Mouse (Mus musculus): ENCODE data around the gene Wnt8b. TPM values are rescaled to one million over a fixed set of nuclear protein-coding genes. Genes with fewer than 3 reads are reported as not detected.

Gene Wnt8b
- total RNA-seq, 1 experiment, result 0.27 TPM

- peaks cover 0 to 4% of the 10 kb centered on the region in 2 experiments; a peak in 1 of 4 replicates for H3K4me1 ChIP-seq (ENCODE audit: control insufficient read depth in 2 of 2, insufficient read depth in 2 of 2, low read length in 2 of 2, poor library complexity in 1 of 2)
- no peak for TF ChIP-seq ZNF384 (IDR thresholded peaks at IDR 0.05; ENCODE audit: low read depth, low read length)
- TF ChIP-seq MAFK (IDR thresholded peaks at IDR 0.05; ENCODE audit: insufficient read depth, low read depth, low read length), result no peak
- peak; percentile 77; the same call in 1 of the 2 replicates for TF ChIP-seq HCFC1 (IDR thresholded peaks at IDR 0.05; ENCODE audit: borderline replicate concordance, insufficient read depth, low read length)
- no peaks in the 10 kb centered on the region for H3K9me3 ChIP-seq (ENCODE audit: control insufficient read depth, insufficient read depth, low read depth, low read length)
- H3K36me3 ChIP-seq (ENCODE audit: control insufficient read depth, insufficient read depth, low read length, poor library complexity, severe bottlenecking), result peaks cover 27% of the 10 kb centered on the region
- in situ Hi-C loops (cut with MboI; ENCODE audit: low sequenced_read_pairs in 2 of 2, unreplicated experiment in 2 of 2), result no loop called here
- no peak within 1 kb of the TSS for H3K27ac ChIP-seq (ENCODE audit: insufficient read depth, low read depth, low read length, poor library complexity, severe bottlenecking)
- peak within 1 kb of the TSS; percentile 97 for H3K9ac ChIP-seq (ENCODE audit: insufficient read depth, low read depth, low read length, poor library complexity, severe bottlenecking)
- peak; percentile 90 for DNase-seq (ENCODE audit: low read depth, low spot score)
- peak within 1 kb of the TSS; percentile 89 to 100 for H3K4me3 ChIP-seq (ENCODE audit: insufficient read depth in 1 of 2, low read depth in 1 of 2, low read length in 2 of 2, poor library complexity in 1 of 2, severe bottlenecking in 1 of 2)
Measured at GRCm38 (mm10) chr19:44554861-44555590, 61.8 kb downstream of the Wnt8b start, which contains the start of gene Ndufb8. TSS of gene Ndufb8 (minus strand) at chr19:44555440.

- in situ Hi-C loops (cut with MboI; ENCODE audit: low sequenced_read_pairs in 2 of 2, unreplicated experiment in 2 of 2), result no loop called here
Measured at GRCm38 (mm10) chr19:44562652-44563206, 69.5 kb downstream of the Wnt8b start, which contains the start of gene Hif1an. TSS of gene Hif1an (plus strand) at chr19:44562850.

More at GRCm38 (mm10) chr19:44562652-44563206, 69.5 kb downstream of the Wnt8b start, which contains the start of gene Hif1an:
- Histone ChIP-seq H3K9me3 (ENCODE audit: control insufficient read depth, insufficient read depth, low read depth, low read length) (no peaks in the 10 kb centered on the region), H3K27ac (ENCODE audit: insufficient read depth, low read depth, low read length, poor library complexity, severe bottlenecking) (no peak within 1 kb of the TSS), H3K36me3 (ENCODE audit: control insufficient read depth, insufficient read depth, low read length, poor library complexity, severe bottlenecking) (peaks cover 16% of the 10 kb centered on the region), H3K9ac (ENCODE audit: insufficient read depth, low read depth, low read length, poor library complexity, severe bottlenecking) (peak within 1 kb of the TSS; percentile 95), H3K4me3 (ENCODE audit: insufficient read depth in 1 of 2, low read depth in 1 of 2, low read length in 2 of 2, poor library complexity in 1 of 2, severe bottlenecking in 1 of 2) (peak within 1 kb of the TSS; percentile 91 to 96), H3K4me1 (ENCODE audit: control insufficient read depth in 2 of 2, insufficient read depth in 2 of 2, low read length in 2 of 2, poor library complexity in 1 of 2) (peaks cover 0 to 2% of the 10 kb centered on the region in 2 experiments; a peak in 1 of 4 replicates)
- peak; percentile 75 for TF ChIP-seq HCFC1 (IDR thresholded peaks at IDR 0.05; ENCODE audit: borderline replicate concordance, insufficient read depth, low read length)
- TF ChIP-seq CHD2 (IDR thresholded peaks at IDR 0.05; ENCODE audit: low read depth, low read length), result no peak
- DNase-seq (ENCODE audit: low read depth, low spot score), result peak; percentile 96

Other genes starting within 250 kb of the Wnt8b start
- gene Scd2, start 199.8 kb upstream of the Wnt8b start, total RNA-seq (2012; rRNA removed), result 284 and 303 TPM in 2 replicates
- gene Scd4, start 160.4 kb upstream of the Wnt8b start, total RNA-seq (2012; rRNA removed), result 0.13 TPM in 1 of 2 replicates, not detected in the other
- 37.2 and 45.8 TPM in 2 replicates for gene Scd1, start 85.6 kb upstream of the Wnt8b start, total RNA-seq (2012; rRNA removed)
- gene Sec31b, start 52.4 kb downstream of the Wnt8b start, total RNA-seq (2012; rRNA removed), result 0.54 and 0.90 TPM in 2 replicates
- not detected in 2 replicates for gene Gm20538, start 59.4 kb downstream of the Wnt8b start, total RNA-seq (2012; rRNA removed)
- gene Ndufb8, start 62.0 kb downstream of the Wnt8b start, total RNA-seq (2012; rRNA removed), result 431 and 552 TPM in 2 replicates
- 18.2 and 18.6 TPM in 2 replicates for gene Hif1an, start 69.4 kb downstream of the Wnt8b start, total RNA-seq (2012; rRNA removed)

All from ES-E14 (cell line).